9 mouse cellular contexts compared by ENCODE assay signal in genomic region chr7:19462884-19463381, GRCm38 (mm10). TPM values are rescaled to one million over a fixed set of nuclear protein-coding genes. Genes with fewer than 3 reads are reported as not detected.
DNase-seq lines count a peak whose midpoint lies in the region; ATAC-seq and TF ChIP-seq lines count a peak whose summit lies in the region.
"Had no signal": no experiment of that assay in that cellular context is flagged by ENCODE, and none has a peak within 500 bp of the region (broad histone marks: within the 10 kb centered on the region; RNA-seq: fewer than 3 reads in every experiment).

Gene Exoc3l2, plus strand, starts transcription at chr7:19463331.

- peak; percentile 49 for DNase-seq in kidney, adult 18-20 months
- no peak for DNase-seq in kidney, adult 9 months
- DNase-seq in adrenal gland, postnatal 14 days = no peak
- DNase-seq in liver, adult 2 months (ENCODE audit: extremely low read depth, low read depth, low spot score) = no peak
- no peak for DNase-seq in left cerebral cortex, adult 18-20 months (ENCODE audit: low spot score in 2 of 2)
- DNase-seq in layer of hippocampus, adult 9-10 months (ENCODE audit: low spot score) = no peak
- DNase-seq: layer of hippocampus, postnatal 36 days had no signal

- no peak within 1 kb of the TSS for H3K27ac ChIP-seq in intestine, embryonic 15.5 days
- peak within 1 kb of the TSS; percentile 76 for H3K27ac ChIP-seq in liver, adult 2 months (replicated peaks; ENCODE audit: insufficient read depth, low read depth, low read length)

- H3K4me1 ChIP-seq in intestine, embryonic 15.5 days (replicated peaks) = peaks cover 11% of the 10 kb centered on the region; the same call in 1 of the 2 replicates
- 0 out of 2 replicates have a peak, but pooled peaks cover 2% of the 10 kb centered on the region for H3K4me1 ChIP-seq in liver, adult 2 months (ENCODE audit: control insufficient read depth, insufficient read depth, low read length)

- H3K4me3 ChIP-seq in intestine, embryonic 15.5 days (replicated peaks) = 0 out of 2 replicates have a peak within 1 kb of the TSS, but pooled peaks have one; percentile 6
- peak within 1 kb of the TSS; percentile 70 for H3K4me3 ChIP-seq in liver, adult 2 months (ENCODE audit: insufficient read depth, low read depth, low read length)

- no peaks in the 10 kb centered on the region for H3K9me3 ChIP-seq in intestine, embryonic 15.5 days

- no peak for ATAC-seq in intestine, embryonic 15.5 days
- no peak for ATAC-seq in granulocyte monocyte progenitor cell, adult 5-6 weeks (replicated peaks; ENCODE audit: poor library complexity, severe bottlenecking)

- peaks cover 8% of the 10 kb centered on the region for H3K27me3 ChIP-seq in intestine, embryonic 15.5 days (replicated peaks)
- H3K27me3 ChIP-seq in liver, adult 2 months (ENCODE audit: control insufficient read depth, insufficient read depth, low read length) = no peaks in the 10 kb centered on the region

- H3K79me2 ChIP-seq in liver, adult 2 months (ENCODE audit: control insufficient read depth, insufficient read depth, low read length) = peaks cover 7% of the 10 kb centered on the region

- H3K4me2 ChIP-seq in intestine, embryonic 15.5 days (replicated peaks) = 0 out of 2 replicates have a peak within 1 kb of the TSS, but pooled peaks have one; percentile 9

- H3K36me3 ChIP-seq in intestine, embryonic 15.5 days = no peaks in the 10 kb centered on the region
- no peaks in the 10 kb centered on the region for H3K36me3 ChIP-seq in liver, adult 2 months (ENCODE audit: control insufficient read depth, insufficient read depth, low read length)

- no peak for TF ChIP-seq CTCF in liver, adult 2 months (IDR thresholded peaks at IDR 0.05; ENCODE audit: low read depth, low read length)

- 49% methylated on average over 6 of the region's 6 CpGs for WGBS in intestine, embryonic 15.5 days
- 70% methylated on average over 6 of the region's 6 CpGs for WGBS in liver, adult 2 months

- no peak within 1 kb of the TSS for H3K9ac ChIP-seq in intestine, embryonic 15.5 days
- peak within 1 kb of the TSS; percentile 72 for H3K9ac ChIP-seq in liver, adult 2 months (ENCODE audit: low read depth, low read length)

- no peak for TF ChIP-seq POLR2A in liver, adult 2 months (IDR thresholded peaks at IDR 0.05; ENCODE audit: extremely low read depth, insufficient read depth, low read length)

RNA-seq across cellular contexts. Expression of gene Exoc3l2, which starts in this region (rescaled TPM):
- total RNA-seq in adrenal gland, postnatal 14 days (2021) = 21.8 and 22.0 TPM in 2 replicates
- 0.50 and 0.53 TPM in 2 replicates for polyA plus RNA-seq in intestine, embryonic 15.5 days (2015; fragmentation: Nextera tagmentation; extraction: Ambion mirVana)
- total RNA-seq in liver, adult 2 months (2014; rRNA removed) = 2.1 and 2.2 TPM in 2 replicates
- polyA plus RNA-seq in liver, adult 2 months (2012; rRNA removed) = 5.1 and 5.8 TPM in 2 replicates
- total RNA-seq in granulocyte monocyte progenitor cell, adult 5-6 weeks (2014; fragmentation: Nextera tagmentation) = 1.0 and 2.5 TPM in 2 replicates
- total RNA-seq in granulocyte monocyte progenitor cell, adult 5-6 weeks (2017) = 0.95 TPM in 1 of 2 replicates, not detected in the other
- total RNA-seq in left cerebral cortex, adult 18-20 months (2021) = under 1 TPM; 0.40 to 0.74 TPM
